Mouse (Mus musculus) hindbrain, embryonic 12.5 days (tissue): ENCODE measurements around the gene Tnnc2. TPM values are rescaled to one million over a fixed set of nuclear protein-coding genes. Genes with fewer than 3 reads are reported as not detected.
A peak's percentile ranks its signal among the peaks of the same experiment; 100 is the strongest.

Experiments used
- ATAC-seq: fragments of 200-750 bp; cut with Nextera tagmentation; 2 replicates; pipeline ENCODE4 v1.8.0; 2017; ENCODE audit warnings: moderate TSS enrichment; ENCODE audit not compliant: low FRiP score
- H3K27ac ChIP-seq: fragments of 300-500 bp; sonication (generic); 2 replicates; pipeline ENCODE4 v1.5.1; 2016; ENCODE audit warnings: mild to moderate bottlenecking
- H3K27me3 ChIP-seq: fragments of 300-500 bp; sonication (generic); 2 replicates; pipeline ENCODE4 v1.6.1; 2016; ENCODE audit warnings: mild to moderate bottlenecking
- H3K36me3 ChIP-seq: fragments of 300-500 bp; sonication (generic); 2 replicates; pipeline ENCODE4 v1.6.1; 2016; ENCODE audit warnings: mild to moderate bottlenecking
- H3K4me1 ChIP-seq: fragments of 300-500 bp; sonication (generic); 2 replicates; pipeline ENCODE4 v1.6.1; 2016
- H3K4me2 ChIP-seq: fragments of 300-500 bp; sonication (generic); replicated peaks from 2 replicates; pipeline ENCODE4 v1.6.1; 2016; ENCODE audit warnings: mild to moderate bottlenecking
- H3K4me3 ChIP-seq: fragments of 300-500 bp; sonication (generic); 2 replicates; pipeline ENCODE4 v1.5.1; 2016; ENCODE audit warnings: mild to moderate bottlenecking
- H3K9ac ChIP-seq: fragments of 300-500 bp; sonication (generic); 2 replicates; pipeline ENCODE4 v1.6.1; 2016; ENCODE audit warnings: mild to moderate bottlenecking, moderate library complexity
- H3K9me3 ChIP-seq: fragments of 300-500 bp; sonication (generic); replicated peaks from 2 replicates; pipeline ENCODE4 v1.6.1; 2016; ENCODE audit warnings: mild to moderate bottlenecking
- WGBS: fragments of 180-500 bp; shearing (Covaris S2); methylation state at CpG from one replicate; pipeline ENCODE4 v1.1.7; 2016; 5-methylcytosine and 5-hydroxymethylcytosine counted together
- polyA plus RNA-seq: library from polyadenylated mRNA; unstranded; fragments of >200 nt; fragmentation: Nextera tagmentation; extraction: Ambion mirVana; gene quantifications from 2 replicates; pipeline ENCODE4 v1.2.1, GENCODE M21; 2016

The Tnnc2 gene
- polyA plus RNA-seq, 1 experiment from 2014 or later, result 4.9 TPM

GRCm38 (mm10) chr2:164781876-164782275 lies 2.1 kb upstream of the Tnnc2 start:
- H3K27ac ChIP-seq, result no peak overlapping the region
- 75% methylated on average over 4 of the region's 4 CpGs for WGBS
- H3K9ac ChIP-seq, result no peak overlapping the region
- no peaks in the 10 kb centered on the region for H3K9me3 ChIP-seq
- H3K36me3 ChIP-seq, result no peaks in the 10 kb centered on the region
- no peak for ATAC-seq
- H3K27me3 ChIP-seq, result peaks cover 3% of the 10 kb centered on the region; the same call in 1 of the 2 replicates
- H3K4me1 ChIP-seq, result peaks cover 17% of the 10 kb centered on the region
- H3K4me2 ChIP-seq, result no peak overlapping the region
- no peak overlapping the region for H3K4me3 ChIP-seq

- Histone ChIP-seq H3K36me3 (no peaks in the 10 kb centered on the region), H3K9me3 (no peaks in the 10 kb centered on the region), H3K4me2 (no peak overlapping the region), H3K9ac (no peak overlapping the region), H3K27me3 (no peaks in the 10 kb centered on the region), H3K27ac (no peak overlapping the region), H3K4me1 (no peaks in the 10 kb centered on the region), H3K4me3 (no peak overlapping the region)
- WGBS, result 87% methylated on average over 7 of the region's 7 CpGs
- no peak for ATAC-seq
Observed at GRCm38 (mm10) chr2:164778809-164779208, 958 bp downstream of the Tnnc2 start.

GRCm38 (mm10) chr2:164778015-164778287 lies 1.8 kb downstream of the Tnnc2 start:
- H3K27ac ChIP-seq, result no peak overlapping the region
- H3K4me2 ChIP-seq, result no peak overlapping the region
- no peak overlapping the region for H3K4me3 ChIP-seq
- 92% methylated on average over 11 of the region's 11 CpGs for WGBS
- ATAC-seq, result no peak
- H3K9ac ChIP-seq, result no peak overlapping the region
- no peaks in the 10 kb centered on the region for H3K9me3 ChIP-seq
- no peaks in the 10 kb centered on the region for H3K27me3 ChIP-seq
- no peaks in the 10 kb centered on the region for H3K4me1 ChIP-seq
- H3K36me3 ChIP-seq, result no peaks in the 10 kb centered on the region

- no peaks in the 10 kb centered on the region for H3K4me1 ChIP-seq
- H3K9me3 ChIP-seq, result no peaks in the 10 kb centered on the region
- H3K9ac ChIP-seq, result no peak overlapping the region
- H3K4me2 ChIP-seq, result no peak overlapping the region
- 86% methylated on average over 30 of the region's 30 CpGs for WGBS
- no peak overlapping the region for H3K4me3 ChIP-seq
- ATAC-seq, result no peak
- no peaks in the 10 kb centered on the region for H3K27me3 ChIP-seq
- H3K27ac ChIP-seq, result no peak overlapping the region
- H3K36me3 ChIP-seq, result no peaks in the 10 kb centered on the region
Observed at GRCm38 (mm10) chr2:164777246-164778014, 2.3 kb downstream of the Tnnc2 start.

- WGBS, result 65% methylated on average over 17 of the region's 17 CpGs
- ATAC-seq, result no peak
- no peak overlapping the region for H3K27ac ChIP-seq
- H3K4me1 ChIP-seq, result peaks cover 6% of the 10 kb centered on the region
- H3K27me3 ChIP-seq, result no peaks in the 10 kb centered on the region
- no peak overlapping the region for H3K4me2 ChIP-seq
- peaks cover 6% of the 10 kb centered on the region; the same call in 1 of the 2 replicates for H3K36me3 ChIP-seq
- no peak overlapping the region for H3K4me3 ChIP-seq
- no peak overlapping the region for H3K9ac ChIP-seq
- no peaks in the 10 kb centered on the region for H3K9me3 ChIP-seq
Observed at GRCm38 (mm10) chr2:164776801-164777200, 3.0 kb downstream of the Tnnc2 start.

- Histone ChIP-seq H3K9ac (no peak overlapping the region), H3K4me2 (no peak overlapping the region), H3K27ac (no peak overlapping the region), H3K9me3 (no peaks in the 10 kb centered on the region), H3K27me3 (no peaks in the 10 kb centered on the region), H3K4me1 (peaks cover 12% of the 10 kb centered on the region), H3K36me3 (peaks cover 9% of the 10 kb centered on the region; the same call in 1 of the 2 replicates), H3K4me3 (no peak overlapping the region)
- ATAC-seq, result no peak
- WGBS, result 90% methylated on average over 6 of the region's 6 CpGs
Observed at GRCm38 (mm10) chr2:164776130-164776529, 3.6 kb downstream of the Tnnc2 start.

- no peak for ATAC-seq
- Histone ChIP-seq H3K9ac (no peak overlapping the region), H3K4me2 (no peak overlapping the region), H3K4me3 (no peak overlapping the region), H3K36me3 (peaks cover 9% of the 10 kb centered on the region; the same call in 1 of the 2 replicates), H3K27me3 (no peaks in the 10 kb centered on the region), H3K4me1 (peaks cover 25% of the 10 kb centered on the region), H3K9me3 (no peaks in the 10 kb centered on the region), H3K27ac (no peak overlapping the region)
- WGBS, result 85% methylated on average over 5 of the region's 5 CpGs
Observed at GRCm38 (mm10) chr2:164773989-164774364, 5.8 kb downstream of the Tnnc2 start.

- Histone ChIP-seq H3K27ac (no peak overlapping the region), H3K4me1 (peaks cover 25% of the 10 kb centered on the region), H3K27me3 (no peaks in the 10 kb centered on the region), H3K4me3 (no peak overlapping the region), H3K36me3 (peaks cover 9% of the 10 kb centered on the region; the same call in 1 of the 2 replicates), H3K9me3 (no peaks in the 10 kb centered on the region), H3K9ac (no peak overlapping the region), H3K4me2 (no peak overlapping the region)
- 77% methylated on average over 14 of the region's 14 CpGs for WGBS
- no peak for ATAC-seq
Observed at GRCm38 (mm10) chr2:164773229-164773988, 6.4 kb downstream of the Tnnc2 start.

GRCm38 (mm10) chr2:164771123-164771522 lies 8.6 kb downstream of the Tnnc2 start:
- H3K9me3 ChIP-seq, result no peaks in the 10 kb centered on the region
- no peak for ATAC-seq
- WGBS, result 84% methylated on average over 8 of the region's 8 CpGs
- H3K4me2 ChIP-seq, result peak overlapping the region; percentile 89
- H3K36me3 ChIP-seq, result peaks cover 32% of the 10 kb centered on the region
- H3K9ac ChIP-seq, result peak overlapping the region; percentile 68
- peak overlapping the region; percentile 73 for H3K4me3 ChIP-seq
- no peaks in the 10 kb centered on the region for H3K27me3 ChIP-seq
- H3K4me1 ChIP-seq, result peaks cover 25% of the 10 kb centered on the region
- H3K27ac ChIP-seq, result no peak overlapping the region

GRCm38 (mm10) chr2:164770279-164770678 lies 9.5 kb downstream of the Tnnc2 start:
- no peaks in the 10 kb centered on the region for H3K9me3 ChIP-seq
- peak overlapping the region; percentile 73 for H3K4me3 ChIP-seq
- no peak overlapping the region for H3K27ac ChIP-seq
- WGBS, result 6% methylated on average over 15 of the region's 15 CpGs
- H3K36me3 ChIP-seq, result peaks cover 40% of the 10 kb centered on the region
- no peaks in the 10 kb centered on the region for H3K27me3 ChIP-seq
- ATAC-seq, result no peak
- peak overlapping the region; percentile 89 for H3K4me2 ChIP-seq
- peaks cover 25% of the 10 kb centered on the region for H3K4me1 ChIP-seq
- H3K9ac ChIP-seq, result peak overlapping the region; percentile 68

GRCm38 (mm10) chr2:164769258-164770037 lies 10.3 kb downstream of the Tnnc2 start, which contains the start of gene Ube2c:
Gene Ube2c (plus strand): TSS chr2:164769898.
- 2% methylated on average over 53 of the region's 53 CpGs for WGBS
- peak; percentile 99 for ATAC-seq

More at GRCm38 (mm10) chr2:164769258-164770037, 10.3 kb downstream of the Tnnc2 start, which contains the start of gene Ube2c:
- Histone ChIP-seq H3K27me3 (no peaks in the 10 kb centered on the region), H3K36me3 (peaks cover 47% of the 10 kb centered on the region), H3K4me2 (peak within 1 kb of the TSS; percentile 89), H3K4me3 (peak within 1 kb of the TSS; percentile 73), H3K4me1 (peaks cover 25% of the 10 kb centered on the region), H3K27ac (no peak within 1 kb of the TSS), H3K9ac (peak within 1 kb of the TSS; percentile 68), H3K9me3 (no peaks in the 10 kb centered on the region)
